Mouse (Mus musculus) monocyte, adult 5-6 weeks (primary cell): ENCODE data around the gene Prrg2. TPM values are rescaled to one million over a fixed set of nuclear protein-coding genes. Genes with fewer than 3 reads are reported as not detected.
"Not testable (repeated sequence)": the region's sequence is repeated elsewhere in the genome, so short reads cannot be mapped to it uniquely, and the experiment has no call there.

Experiments used
- ATAC-seq: fragments of 153-309, 156-312 bp; replicated peaks from 2 replicates; pipeline ENCODE4 v1.8.0; 2017; ENCODE audit warnings: mild to moderate bottlenecking; ENCODE audit not compliant: low TSS enrichment, insufficient number of reproducible peaks, severe bottlenecking, poor library complexity, low FRiP score
- total RNA-seq: library from RNA; stranded (forward); fragments of 200-1000, 200-491, 200-594 nt; gene quantifications from 3 replicates; pipeline ENCODE4 v1.2.3, GENCODE M21; 2017

The Prrg2 gene
- total RNA-seq: 1.5 to 12.8 TPM (median 3.7 TPM) in 3 replicates

DNA sequence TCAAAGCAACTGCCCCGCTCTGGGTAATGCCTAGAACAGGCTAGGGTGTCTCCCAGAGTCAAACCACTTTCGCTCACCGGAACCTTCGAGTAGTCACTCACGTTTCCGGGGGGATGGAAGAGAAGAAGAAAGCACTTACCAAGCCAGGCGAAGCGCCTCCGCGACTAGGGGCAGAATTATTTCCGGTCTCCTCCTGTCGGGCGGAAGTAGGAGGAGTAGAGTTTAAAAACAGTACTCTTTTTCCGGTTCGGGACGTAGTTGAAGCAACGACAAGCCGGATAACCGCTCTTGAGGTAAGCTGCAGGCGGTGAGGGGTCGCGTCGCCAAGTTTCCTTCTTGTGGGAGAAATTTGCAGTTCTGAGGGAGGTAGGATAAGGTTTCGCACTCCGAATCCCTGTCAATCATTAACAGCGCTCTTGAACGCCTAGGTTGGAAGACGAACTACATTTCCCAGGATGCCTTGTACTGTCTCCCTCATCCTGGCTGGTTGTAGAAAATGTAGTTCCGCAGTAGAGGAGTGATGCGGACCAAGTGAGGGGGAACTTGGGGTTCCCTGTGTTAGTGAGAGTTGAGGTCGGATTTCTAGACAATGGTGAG lies at the start of gene Prrg2, which contains the start of gene Nosip:
Gene Prrg2 (minus strand): TSS at position 439 of the 597 bp plus-strand sequence.
Gene Nosip (plus strand): TSS at position 191 of the 597 bp plus-strand sequence.
- ATAC-seq: peak; percentile 91

DNA sequence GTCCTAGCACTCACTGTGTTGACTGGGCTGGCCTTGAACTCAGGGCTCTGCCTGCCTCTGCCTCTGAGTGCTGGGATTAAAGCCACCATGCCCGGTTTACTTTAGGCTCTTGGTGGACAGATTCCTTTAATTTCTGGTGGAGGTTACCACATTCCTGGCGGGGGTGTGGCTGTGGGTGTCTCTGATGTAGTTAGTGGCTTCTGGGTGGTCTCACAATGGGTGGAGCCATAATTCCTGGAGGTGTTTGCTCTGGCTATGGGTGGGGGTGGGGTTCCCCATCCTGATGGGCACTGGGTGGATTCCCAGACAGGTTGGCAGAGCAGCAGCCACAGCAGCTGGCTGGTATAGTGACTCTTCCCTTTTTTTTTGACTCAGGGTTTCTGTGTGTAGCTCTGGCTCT lies 49.5 kb upstream of the Prrg2 start:
- ATAC-seq: no peak

DNA sequence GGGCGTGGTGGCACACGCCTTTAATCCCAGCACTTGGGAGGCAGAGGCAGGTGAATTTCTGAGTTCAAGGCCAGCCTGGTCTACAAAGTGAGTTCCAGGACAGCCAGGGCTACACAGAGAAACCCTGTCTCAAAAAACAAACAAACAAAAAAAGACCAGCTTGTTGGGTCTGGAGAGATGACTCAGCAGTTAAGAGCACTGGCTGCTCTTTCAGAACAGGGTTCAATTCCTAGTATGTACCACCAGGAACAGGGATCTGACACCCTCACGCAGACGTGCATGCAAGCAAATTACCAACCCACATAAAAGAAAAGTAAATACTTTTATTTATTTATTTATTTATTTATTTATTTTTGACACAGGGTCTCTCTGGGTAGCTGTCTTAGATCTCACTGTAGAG lies 47.6 kb upstream of the Prrg2 start:
- ATAC-seq: not testable (repeated sequence)

DNA sequence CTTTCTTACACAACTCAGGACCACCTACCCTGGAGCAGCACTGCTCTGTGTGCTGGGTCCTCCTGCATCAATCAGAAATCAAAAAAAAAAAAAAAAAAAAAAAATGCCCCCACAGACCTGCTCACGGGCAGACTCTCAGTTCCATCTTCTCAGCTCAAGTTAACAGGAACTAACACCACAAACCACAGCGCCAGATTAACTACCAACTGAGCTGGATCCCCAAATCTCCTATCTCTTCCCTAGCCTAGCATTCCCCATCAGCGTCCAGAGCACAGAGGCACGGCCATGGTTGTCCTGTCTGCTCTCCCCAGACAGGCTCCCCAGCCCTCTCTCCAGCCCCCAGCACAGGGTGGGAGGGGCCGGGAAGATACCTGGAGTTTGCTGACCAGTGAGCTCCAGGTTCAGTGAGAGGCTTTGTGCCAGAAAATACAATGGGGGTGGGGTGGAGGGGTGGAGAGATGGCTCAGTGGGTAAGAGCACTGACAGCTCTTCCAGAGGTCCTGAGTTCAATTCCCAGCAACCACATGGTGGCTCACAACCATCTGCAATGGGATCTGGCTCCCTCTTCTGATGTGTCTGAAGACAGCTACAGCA lies 44.7 kb upstream of the Prrg2 start:
- no peak for ATAC-seq

DNA sequence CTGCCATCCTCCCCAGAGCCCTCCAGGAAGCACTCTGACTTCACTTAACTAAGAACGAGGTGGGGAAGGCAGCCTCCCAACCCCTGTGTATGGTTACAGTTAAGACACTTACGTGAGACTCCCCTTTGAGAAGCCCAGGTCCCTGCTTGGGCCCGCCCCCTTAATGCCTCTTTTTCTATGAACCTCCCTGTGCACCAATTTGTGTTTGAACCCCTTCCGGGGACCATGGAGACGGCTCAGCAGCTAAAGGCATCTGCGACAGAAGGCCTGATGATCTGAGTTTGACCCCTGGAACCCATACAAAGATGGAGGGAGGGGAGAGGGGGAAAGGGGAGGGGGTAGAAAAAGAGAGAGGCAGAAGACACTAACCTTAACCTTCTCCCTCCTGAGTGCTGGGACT lies 44.0 kb upstream of the Prrg2 start:
- ATAC-seq: no peak

DNA sequence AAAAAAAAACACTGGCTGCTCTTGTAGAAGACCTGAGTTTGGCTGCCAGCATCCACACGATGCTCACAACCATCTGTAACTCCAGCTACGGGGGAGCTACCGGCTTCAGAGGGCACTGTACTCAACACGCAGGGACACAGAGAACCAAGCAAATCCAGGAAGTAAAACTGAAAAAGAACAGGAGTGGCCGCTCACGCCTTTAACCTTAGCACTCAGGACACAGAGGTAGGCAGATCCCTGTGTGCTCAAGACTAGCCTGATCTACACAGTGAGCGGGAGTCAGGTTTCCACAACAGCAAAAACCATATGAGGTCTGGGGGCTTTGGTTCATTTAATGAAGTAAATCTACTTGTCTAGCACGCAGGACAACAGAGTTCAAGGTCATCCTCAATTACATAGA lies 43.0 kb upstream of the Prrg2 start:
- ATAC-seq: no peak

DNA sequence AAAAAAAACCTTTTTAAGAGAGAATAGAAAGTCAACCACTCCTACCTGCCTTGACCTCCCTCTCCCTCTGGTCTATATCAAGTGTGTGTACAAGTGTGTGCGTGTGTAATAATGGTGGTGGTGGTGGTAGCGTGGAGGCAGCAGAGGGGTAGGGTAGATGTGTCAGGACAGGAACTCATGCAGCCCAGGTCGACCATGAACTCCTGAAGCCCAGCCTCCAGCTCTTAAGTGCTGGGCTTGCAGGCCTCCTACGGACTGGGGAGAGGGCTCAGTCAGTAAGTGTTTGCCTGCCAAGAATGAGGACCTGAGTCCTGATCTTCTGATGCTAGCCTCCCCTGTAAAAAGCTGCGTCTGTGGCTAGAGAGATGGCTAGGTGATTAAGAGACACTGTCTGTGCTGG lies 42.5 kb upstream of the Prrg2 start:
- ATAC-seq: no peak

DNA sequence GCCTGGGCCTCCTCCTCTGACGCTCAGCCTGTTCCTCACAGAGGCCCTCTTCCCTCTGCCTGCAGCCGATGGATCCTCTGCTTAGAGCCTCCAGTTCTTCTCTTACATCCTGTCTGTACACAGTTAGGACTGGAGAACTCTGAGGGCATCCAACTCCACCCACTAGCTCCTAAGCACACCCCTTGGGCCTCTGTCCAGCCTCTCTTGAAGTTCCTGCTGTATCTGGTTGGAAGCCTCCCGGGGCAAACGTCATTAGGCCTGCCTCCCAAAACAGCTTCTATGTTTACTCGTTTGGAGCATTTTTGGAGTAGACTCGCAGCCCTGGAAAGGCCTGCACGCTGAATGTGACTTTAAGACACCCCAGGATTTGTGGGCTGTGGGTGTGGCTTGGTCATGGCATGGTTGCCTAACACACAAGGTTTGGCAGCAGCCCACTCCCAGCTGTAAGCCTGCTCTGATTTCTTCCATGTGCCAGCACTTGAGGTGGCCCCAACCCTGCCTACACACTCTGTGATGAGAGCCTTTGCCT lies 41.2 kb upstream of the Prrg2 start, which contains the start of gene Fcgrt:
Gene Fcgrt (minus strand): TSS at position 200 of the 529 bp plus-strand sequence.
- ATAC-seq: peak; percentile 97

DNA sequence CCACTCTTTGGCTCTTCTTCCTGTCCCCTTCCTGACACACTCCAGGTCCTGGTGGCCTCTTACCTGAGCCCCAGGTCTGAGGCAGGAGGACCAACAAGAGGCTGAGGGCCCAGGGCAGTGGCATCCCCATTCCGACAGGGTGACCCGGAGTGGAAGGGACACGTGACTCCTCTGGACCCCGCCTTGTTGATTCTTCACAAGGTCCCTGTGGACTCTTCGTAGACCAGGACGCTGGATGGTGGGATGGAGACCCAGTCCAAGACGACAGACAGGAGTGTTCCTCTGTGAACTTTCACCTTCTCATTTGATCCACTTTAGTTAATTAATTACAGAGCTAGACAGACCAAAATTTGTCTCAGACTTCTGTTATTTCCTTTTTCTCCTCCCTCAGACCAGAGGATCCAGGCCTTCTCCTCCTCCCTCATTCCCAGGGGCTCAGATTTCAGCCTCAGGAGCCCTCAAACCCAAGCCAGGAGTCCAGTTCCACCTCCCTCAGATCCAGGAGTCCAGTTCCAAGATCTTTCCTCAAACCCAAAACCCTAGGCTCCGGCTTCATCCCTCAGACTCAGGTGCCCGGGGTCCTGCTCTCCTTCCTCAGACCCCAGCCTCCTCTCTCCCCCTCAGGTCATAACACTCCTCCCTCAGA lies 40.6 kb upstream of the Prrg2 start:
- no peak for ATAC-seq

DNA sequence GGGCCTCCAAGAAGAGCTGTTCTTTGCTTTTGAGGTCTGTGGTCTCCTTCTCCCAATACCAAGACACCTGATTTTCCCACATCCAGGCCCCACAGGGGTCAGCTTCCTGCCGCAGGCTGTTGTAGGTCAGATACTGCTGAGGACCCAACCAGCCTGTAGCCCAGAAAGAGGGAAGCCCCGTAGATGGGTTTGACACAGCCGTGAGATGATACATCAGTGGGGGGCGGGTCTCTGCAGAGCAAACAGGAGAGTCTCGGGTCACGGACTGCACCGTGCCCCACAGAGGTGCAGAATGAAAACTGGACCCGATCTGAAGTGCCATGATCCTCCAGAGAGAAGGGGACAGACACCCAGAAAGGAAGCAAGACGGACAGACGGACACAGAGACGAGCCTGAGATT lies 40.0 kb upstream of the Prrg2 start:
- ATAC-seq: no peak

DNA sequence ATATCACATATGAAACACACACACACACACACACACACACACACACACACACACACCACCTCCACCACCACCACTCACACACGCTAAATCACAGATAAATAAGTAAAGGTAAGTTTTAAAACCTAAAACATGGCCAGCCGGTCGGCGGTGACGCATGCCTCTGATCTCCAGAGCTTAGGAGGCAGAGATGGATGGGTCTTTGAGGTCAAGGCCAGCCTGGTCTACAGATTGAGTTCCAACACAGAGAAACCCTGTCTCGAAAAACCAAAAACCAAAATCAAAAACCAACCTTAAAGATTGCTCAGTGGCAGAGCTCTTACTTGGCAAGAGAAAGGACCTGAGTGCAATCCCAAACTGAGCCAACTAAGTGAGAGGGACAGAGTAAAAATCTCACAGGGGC lies 37.6 kb upstream of the Prrg2 start:
- no peak for ATAC-seq

DNA sequence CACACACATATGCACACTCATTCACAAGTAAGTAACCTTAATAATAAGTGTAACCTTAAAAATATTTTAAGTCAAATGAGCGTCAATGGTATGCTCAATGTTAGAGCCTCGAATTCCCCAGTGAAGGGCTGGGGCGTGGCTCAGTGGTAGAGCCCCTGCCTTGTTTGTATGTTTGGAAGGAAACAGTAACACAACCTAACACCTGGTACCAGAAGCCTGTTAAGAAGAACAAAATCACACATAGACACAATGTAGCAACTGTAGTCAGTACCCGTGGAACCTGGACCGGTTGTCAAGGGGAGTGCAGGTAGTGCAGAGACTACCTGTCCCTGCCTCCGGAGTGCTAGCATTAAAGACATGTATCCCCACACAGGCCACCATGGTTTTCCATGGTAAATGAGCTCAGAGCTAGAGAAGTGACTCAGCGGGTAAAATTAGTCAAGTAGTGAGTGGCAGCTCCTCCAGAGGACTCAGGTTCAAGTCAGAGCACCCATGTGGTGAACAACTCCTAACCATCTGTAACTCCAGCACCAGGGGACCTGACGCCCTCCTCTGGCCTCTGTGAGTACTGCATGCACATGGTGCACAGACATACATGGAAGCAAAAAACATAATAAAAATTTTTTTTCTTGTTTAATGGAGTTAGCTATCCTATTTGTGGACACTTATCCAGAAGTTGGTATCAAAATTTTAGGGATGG lies 36.2 kb upstream of the Prrg2 start:
- no peak for ATAC-seq

DNA sequence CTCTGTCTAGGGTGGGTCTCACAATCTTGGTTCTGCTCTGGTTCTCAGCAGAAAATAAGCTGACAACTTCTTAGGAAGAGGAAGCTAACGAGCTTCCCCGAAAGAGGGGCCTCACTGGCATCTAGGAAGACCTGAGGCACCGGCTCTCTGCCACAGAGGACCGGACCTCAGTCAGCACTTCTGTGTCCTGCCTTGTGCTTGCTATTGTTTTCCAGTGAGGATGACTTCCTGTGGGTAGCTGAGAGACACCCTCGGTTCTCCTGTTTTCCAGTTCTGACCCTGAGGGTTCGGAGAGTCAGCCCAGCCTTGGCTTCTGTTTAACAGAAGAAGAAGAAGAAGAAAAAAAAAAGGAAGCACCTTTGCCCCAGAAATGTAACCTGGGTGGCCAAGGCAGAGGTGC lies 35.0 kb upstream of the Prrg2 start:
- ATAC-seq: peak; percentile 49

DNA sequence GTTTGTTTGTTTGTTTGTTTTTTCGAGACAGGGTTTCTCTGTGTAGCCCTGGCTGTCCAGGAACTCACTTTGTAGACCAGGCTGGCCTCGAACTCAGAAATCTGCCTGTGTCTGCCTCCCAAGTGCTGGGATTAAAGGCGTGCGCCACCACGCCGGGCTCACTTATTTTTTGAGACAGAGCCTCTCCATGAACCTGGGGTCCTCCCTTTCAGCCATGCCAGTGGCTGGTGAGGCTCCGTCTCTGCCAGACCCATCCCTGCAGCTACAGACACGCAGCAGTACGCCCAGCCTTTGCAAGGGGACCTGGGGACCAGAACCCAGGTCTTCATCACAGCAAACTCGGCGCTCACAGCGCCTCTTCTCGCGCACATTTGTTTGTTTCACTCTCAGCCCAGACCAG lies 33.5 kb upstream of the Prrg2 start:
- ATAC-seq: not testable (repeated sequence)

DNA sequence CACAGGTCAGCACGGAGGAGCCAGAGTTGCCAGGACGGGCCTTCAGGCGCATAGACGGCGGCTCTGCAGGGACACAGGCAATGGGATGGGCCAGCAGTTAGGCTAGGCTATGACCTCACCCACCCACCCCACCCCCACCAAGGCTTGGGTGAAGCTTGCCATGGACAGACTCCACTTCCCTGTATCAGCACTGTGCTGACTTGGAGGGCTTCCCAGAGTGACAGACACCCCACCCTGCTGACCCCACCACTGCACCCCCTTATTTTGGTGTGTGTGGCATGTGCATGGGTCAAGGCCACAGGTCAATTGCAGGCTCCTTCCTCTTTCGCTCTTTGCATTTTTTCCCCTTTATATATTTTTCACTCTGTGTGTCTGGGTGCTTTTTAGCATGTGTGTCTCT lies 32.9 kb upstream of the Prrg2 start:
- ATAC-seq: peak; percentile 59

DNA sequence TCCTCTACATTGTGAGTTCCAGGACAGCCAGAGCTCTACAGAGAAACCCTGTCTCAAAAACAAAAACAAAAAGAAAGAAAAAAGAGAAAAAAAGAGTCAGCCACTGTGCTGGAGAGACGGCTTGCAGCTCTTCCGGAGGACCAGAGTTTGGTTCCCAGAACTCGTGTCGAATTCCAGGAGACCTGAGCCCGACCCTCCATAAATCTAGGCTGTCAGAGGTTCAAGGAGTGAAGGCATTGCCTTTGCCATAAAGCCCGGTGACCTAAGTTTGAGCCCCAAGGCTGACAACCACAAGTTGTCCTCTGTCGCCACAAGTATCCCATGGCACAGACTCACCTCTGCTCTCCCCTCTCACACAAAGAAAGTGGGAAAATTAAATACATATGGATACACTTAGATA lies 31.6 kb upstream of the Prrg2 start:
- no peak for ATAC-seq

DNA sequence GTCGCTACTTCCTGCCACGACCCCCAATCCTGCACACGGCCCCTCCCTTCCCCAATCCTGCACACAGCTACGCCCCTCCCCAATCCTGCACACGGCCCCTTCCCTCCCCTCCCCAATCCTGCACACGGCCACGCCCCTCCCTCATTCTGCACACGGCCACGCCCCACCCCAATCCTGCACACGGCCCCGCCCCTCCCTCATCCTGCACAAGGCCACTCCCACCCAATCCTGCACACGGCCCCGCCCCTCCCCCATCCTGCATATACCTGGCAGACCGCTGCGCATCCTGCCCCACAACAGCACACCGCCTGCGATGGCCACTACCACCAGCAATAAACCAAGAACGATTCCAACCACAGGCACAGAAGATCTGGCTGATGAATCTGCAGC lies 31.0 kb upstream of the Prrg2 start:
- no peak for ATAC-seq

DNA sequence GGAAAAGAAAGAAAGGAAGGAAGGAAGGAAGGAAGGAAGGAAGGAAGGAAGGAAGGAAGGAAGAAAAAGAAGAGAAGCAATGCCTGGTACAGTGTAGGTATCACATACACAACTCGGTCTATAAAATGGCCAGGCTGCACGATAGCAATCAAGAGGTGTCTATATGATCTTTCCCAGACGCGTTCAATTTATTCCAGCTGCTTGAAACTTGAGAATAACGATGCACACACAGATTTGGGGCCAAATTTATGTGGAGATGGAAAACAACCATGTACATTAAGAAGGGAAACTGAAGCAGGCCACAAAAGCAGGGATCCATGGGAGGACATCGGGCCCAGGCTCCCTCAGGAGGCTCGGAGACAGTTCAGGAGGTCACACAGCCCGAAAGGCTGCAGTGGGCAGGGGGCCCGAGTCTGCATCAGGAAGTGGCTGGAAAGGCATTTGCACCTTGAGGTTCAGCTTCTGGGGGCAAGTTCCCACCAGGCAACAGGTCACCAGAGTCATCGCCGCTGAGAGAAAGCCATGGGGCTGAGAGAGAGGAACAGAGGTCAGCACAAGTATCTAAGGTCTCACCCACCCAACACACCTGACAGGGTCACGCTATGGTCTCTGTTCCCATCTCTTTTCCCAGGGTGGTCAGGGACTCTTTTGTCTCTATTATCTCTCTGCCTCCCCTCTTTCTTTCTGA lies 30.5 kb upstream of the Prrg2 start:
- no peak for ATAC-seq

DNA sequence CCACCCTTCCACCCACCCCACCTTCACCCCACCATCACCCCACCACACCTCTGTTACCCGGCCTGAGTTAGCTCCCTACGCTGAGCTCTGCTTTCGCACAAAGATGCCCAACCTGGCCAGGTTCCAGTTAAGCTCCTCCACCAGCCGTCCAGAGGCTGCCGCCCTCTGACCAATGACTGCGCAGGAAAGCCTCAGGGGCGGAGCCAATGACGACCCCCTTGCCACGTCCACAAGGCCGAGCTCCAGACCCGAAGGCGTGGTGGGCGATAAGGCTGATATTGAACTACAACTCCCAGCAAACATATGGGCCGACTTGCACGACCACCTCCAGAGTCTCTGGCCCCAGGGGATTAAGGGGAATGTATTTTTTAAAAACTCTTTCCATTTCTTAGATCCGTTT lies 29.6 kb upstream of the Prrg2 start, which contains the start of gene Rcn3:
Gene Rcn3 (minus strand): TSS at position 174 of the 400 bp plus-strand sequence.
- ATAC-seq: no peak
